Comparison of ENCODE assay signal across 7 mouse cellular contexts in genomic region chr5:22550033-22550551, GRCm38 (mm10). TPM values are rescaled to one million over a fixed set of nuclear protein-coding genes. Genes with fewer than 3 reads are reported as not detected.
A peak's percentile ranks its signal among the peaks of the same experiment; 100 is the strongest.
DNase-seq lines count a peak whose midpoint lies in the region; ATAC-seq and TF ChIP-seq lines count a peak whose summit lies in the region.

Gene Orc5 (minus strand): TSS chr5:22550429.

- H3K9ac ChIP-seq in embryonic facial prominence, embryonic 12.5 days, result peak within 1 kb of the TSS; percentile 63
- H3K9ac ChIP-seq in limb, embryonic 12.5 days (replicated peaks), result peak within 1 kb of the TSS; percentile 74
- H3K9ac ChIP-seq in midbrain, embryonic 15.5 days, result peak within 1 kb of the TSS; percentile 74

- ATAC-seq in embryonic facial prominence, embryonic 12.5 days (ENCODE audit: insufficient number of reproducible peaks, insufficient read depth, low FRiP score, low TSS enrichment), result peak; percentile 96
- peak; percentile 99 for ATAC-seq in limb, embryonic 12.5 days (ENCODE audit: insufficient number of reproducible peaks, insufficient read depth, low FRiP score, low TSS enrichment, low read depth)
- ATAC-seq in midbrain, embryonic 15.5 days (replicated peaks), result peak; percentile 100

- 0 out of 2 replicates have a peak, but pooled peaks cover 8% of the 10 kb centered on the region for H3K4me1 ChIP-seq in embryonic facial prominence, embryonic 12.5 days
- H3K4me1 ChIP-seq in kidney, adult 2 months (ENCODE audit: control insufficient read depth, insufficient read depth, low read length), result peaks cover 3% of the 10 kb centered on the region; the same call in 1 of the 2 replicates
- H3K4me1 ChIP-seq in limb, embryonic 12.5 days (replicated peaks), result peaks cover 9% of the 10 kb centered on the region; the same call in 1 of the 2 replicates
- peaks cover 9% of the 10 kb centered on the region for H3K4me1 ChIP-seq in midbrain, embryonic 15.5 days
- no peaks in the 10 kb centered on the region for H3K4me1 ChIP-seq in spleen, adult 2 months (ENCODE audit: control insufficient read depth, insufficient read depth, insufficient read length)

- H3K36me3 ChIP-seq in embryonic facial prominence, embryonic 12.5 days, result peaks cover 14% of the 10 kb centered on the region
- peaks cover 5% of the 10 kb centered on the region for H3K36me3 ChIP-seq in kidney, adult 2 months (ENCODE audit: control insufficient read depth, insufficient read depth, low read length)
- H3K36me3 ChIP-seq in limb, embryonic 12.5 days, result peaks cover 20% of the 10 kb centered on the region
- H3K36me3 ChIP-seq in midbrain, embryonic 15.5 days (replicated peaks), result peaks cover 13% of the 10 kb centered on the region
- peaks cover 8% of the 10 kb centered on the region for H3K36me3 ChIP-seq in spleen, adult 2 months (ENCODE audit: control insufficient read depth, insufficient read depth, low read length)

- DNase-seq in adrenal gland, postnatal 25 days, result peak; percentile 94
- peak; percentile 95 for DNase-seq in heart, adult 18-20 months
- DNase-seq in kidney, adult 2 months, result peak; percentile 96
- DNase-seq in spleen, adult 2 months (ENCODE audit: low read depth in 1 of 2, low spot score in 2 of 2), result peak; percentile 77 to 90

- peak within 1 kb of the TSS; percentile 63 for H3K4me3 ChIP-seq in embryonic facial prominence, embryonic 12.5 days
- peak within 1 kb of the TSS; percentile 80 for H3K4me3 ChIP-seq in kidney, adult 2 months (ENCODE audit: insufficient read depth, low read depth, low read length)
- H3K4me3 ChIP-seq in limb, embryonic 12.5 days (replicated peaks), result peak within 1 kb of the TSS; percentile 54
- H3K4me3 ChIP-seq in midbrain, embryonic 15.5 days, result peak within 1 kb of the TSS; percentile 60
- peak within 1 kb of the TSS; percentile 93 for H3K4me3 ChIP-seq in spleen, adult 2 months (ENCODE audit: extremely low read depth, insufficient read depth, insufficient read length)

- WGBS in embryonic facial prominence, embryonic 12.5 days, result under 1% methylated on average over 31 of the region's 31 CpGs
- WGBS in kidney, adult 2 months, result under 1% methylated on average over 31 of the region's 31 CpGs
- under 1% methylated on average over 31 of the region's 31 CpGs for WGBS in limb, embryonic 12.5 days
- under 1% methylated on average over 31 of the region's 31 CpGs for WGBS in midbrain, embryonic 15.5 days
- 2% methylated on average over 31 of the region's 31 CpGs for WGBS in spleen, adult 2 months

- no peak for TF ChIP-seq CTCF in kidney, adult 2 months (conservative IDR thresholded peaks at IDR 0.05; ENCODE audit: insufficient read depth, insufficient read length, low read depth, low read length)
- TF ChIP-seq CTCF in spleen, adult 2 months (IDR thresholded peaks at IDR 0.05; ENCODE audit: extremely low read depth, insufficient read depth, insufficient read length, insufficient replicate concordance), result no peak

- no peaks in the 10 kb centered on the region for H3K9me3 ChIP-seq in embryonic facial prominence, embryonic 12.5 days
- H3K9me3 ChIP-seq in limb, embryonic 12.5 days, result no peaks in the 10 kb centered on the region
- H3K9me3 ChIP-seq in midbrain, embryonic 15.5 days, result no peaks in the 10 kb centered on the region

- peak within 1 kb of the TSS; percentile 79 for H3K27ac ChIP-seq in embryonic facial prominence, embryonic 12.5 days
- H3K27ac ChIP-seq in kidney, adult 2 months (ENCODE audit: insufficient read depth, low read depth, low read length), result peak within 1 kb of the TSS; percentile 61; the same call in 1 of the 2 replicates
- peak within 1 kb of the TSS; percentile 85 for H3K27ac ChIP-seq in limb, embryonic 12.5 days
- H3K27ac ChIP-seq in midbrain, embryonic 15.5 days, result peak within 1 kb of the TSS; percentile 82
- peak within 1 kb of the TSS; percentile 82 for H3K27ac ChIP-seq in spleen, adult 2 months (ENCODE audit: insufficient read depth, low read length)

- peak within 1 kb of the TSS; percentile 62 for H3K4me2 ChIP-seq in embryonic facial prominence, embryonic 12.5 days (replicated peaks)
- H3K4me2 ChIP-seq in limb, embryonic 12.5 days, result peak within 1 kb of the TSS; percentile 61
- H3K4me2 ChIP-seq in midbrain, embryonic 15.5 days, result peak within 1 kb of the TSS; percentile 62

- peak; percentile 91 for TF ChIP-seq POLR2A in kidney, adult 2 months (IDR thresholded peaks at IDR 0.05; ENCODE audit: low read depth, low read length)
- TF ChIP-seq POLR2A in spleen, adult 2 months (IDR thresholded peaks at IDR 0.05; ENCODE audit: low read depth, low read length), result peak; percentile 90

- H3K27me3 ChIP-seq in embryonic facial prominence, embryonic 12.5 days, result no peaks in the 10 kb centered on the region
- H3K27me3 ChIP-seq in kidney, adult 2 months (replicated peaks; ENCODE audit: control insufficient read depth, insufficient read depth, low read length), result no peaks in the 10 kb centered on the region
- no peaks in the 10 kb centered on the region for H3K27me3 ChIP-seq in limb, embryonic 12.5 days
- no peaks in the 10 kb centered on the region for H3K27me3 ChIP-seq in midbrain, embryonic 15.5 days (replicated peaks)
- no peaks in the 10 kb centered on the region for H3K27me3 ChIP-seq in spleen, adult 2 months (ENCODE audit: control insufficient read depth, insufficient read depth, low read length)

RNA-seq across cellular contexts. Expression of gene Orc5, which starts in this region (rescaled TPM):
- total RNA-seq in adrenal gland, postnatal 25 days (2021), result 19.2 and 19.9 TPM in 2 replicates
- 41.3 and 45.9 TPM in 2 replicates for polyA plus RNA-seq in embryonic facial prominence, embryonic 12.5 days (2016; fragmentation: Nextera tagmentation; extraction: Ambion mirVana)
- total RNA-seq in heart, adult 18-20 months (2021), result 10 to 100 TPM in 1 of 2 experiments, 1 to 10 TPM in 1; 8.3 to 10.1 TPM
- polyA plus RNA-seq in kidney, adult 2 months (2012; rRNA removed), result 3.2 and 4.2 TPM in 2 replicates
- polyA plus RNA-seq in limb, embryonic 12.5 days (2016; fragmentation: Nextera tagmentation; extraction: Ambion mirVana), result 46.6 and 49.1 TPM in 2 replicates
- polyA plus RNA-seq in midbrain, embryonic 15.5 days (2015; fragmentation: Nextera tagmentation; extraction: Ambion mirVana), result 34.8 and 34.9 TPM in 2 replicates
- 2.0 and 2.1 TPM in 2 replicates for polyA plus RNA-seq in spleen, adult 2 months (2012; rRNA removed)

Comparison
In these comparisons a context has a peak if more than half of its experiments do, and no peak if none do; other contexts are left out.
1. Peak in every context shown above with its lines: DNase-seq, ATAC-seq, H3K4me3 ChIP-seq and H3K27ac ChIP-seq.